Mouse (Mus musculus) adrenal gland, postnatal 36 days (tissue): ENCODE data around the gene Txnl4b. TPM values are rescaled to one million over a fixed set of nuclear protein-coding genes. Genes with fewer than 3 reads are reported as not detected.

ENCODE experiments used
- DNase-seq, 2 experiments: peaks; one replicate each; pipeline ENCODE4 v3.0.0; 2021; ENCODE audit warnings: mixed read lengths in 1 of 2
- total RNA-seq, 2 experiments: library from RNA; stranded (reverse); gene quantifications; 2 replicates each; pipeline ENCODE4 v1.2.3; 2021

Txnl4b gene
- total RNA-seq, 2 experiments from 2014 or later = 9.4 to 11.0 TPM

DNA sequence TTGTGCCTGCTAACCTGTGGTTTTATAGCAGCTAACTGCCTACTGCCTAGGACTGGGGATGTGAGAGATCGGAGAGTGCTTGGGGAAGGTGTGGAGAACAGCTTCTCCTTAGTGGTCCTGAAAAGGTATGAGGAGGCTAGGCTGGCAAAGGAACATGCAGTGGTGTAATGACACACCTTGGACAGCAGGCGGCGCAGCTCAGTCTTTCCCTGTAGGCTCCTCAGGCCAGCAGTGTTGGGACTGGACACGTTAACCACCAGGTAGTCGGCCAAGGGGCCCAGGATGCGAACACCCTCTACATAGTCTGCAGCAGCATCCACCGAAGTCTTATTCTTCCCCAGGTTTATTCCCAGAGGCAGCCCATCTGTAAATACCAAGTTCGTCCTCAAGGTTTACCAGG is 30.2 kb downstream of the Txnl4b start:
- DNase-seq = peak; percentile 48 to 67

DNA sequence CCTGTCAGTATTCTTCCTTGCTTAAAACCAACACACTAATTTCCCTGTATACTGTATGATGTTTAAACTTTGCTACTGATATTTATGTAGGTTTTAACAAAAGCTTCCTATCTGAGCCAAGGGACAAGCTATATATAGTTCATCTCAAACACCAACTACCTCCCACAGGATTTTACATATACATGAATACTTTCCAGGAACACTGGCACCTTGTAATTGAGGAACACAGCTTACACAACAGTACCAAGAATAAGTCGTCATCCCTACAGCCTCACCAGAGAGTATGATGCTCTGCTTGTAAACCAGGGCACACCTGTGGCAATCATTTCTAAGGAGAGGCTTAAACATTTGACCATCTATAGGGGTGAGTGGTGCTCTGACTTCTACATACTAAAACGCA is 41.0 kb downstream of the Txnl4b start:
- no peak for DNase-seq

DNA sequence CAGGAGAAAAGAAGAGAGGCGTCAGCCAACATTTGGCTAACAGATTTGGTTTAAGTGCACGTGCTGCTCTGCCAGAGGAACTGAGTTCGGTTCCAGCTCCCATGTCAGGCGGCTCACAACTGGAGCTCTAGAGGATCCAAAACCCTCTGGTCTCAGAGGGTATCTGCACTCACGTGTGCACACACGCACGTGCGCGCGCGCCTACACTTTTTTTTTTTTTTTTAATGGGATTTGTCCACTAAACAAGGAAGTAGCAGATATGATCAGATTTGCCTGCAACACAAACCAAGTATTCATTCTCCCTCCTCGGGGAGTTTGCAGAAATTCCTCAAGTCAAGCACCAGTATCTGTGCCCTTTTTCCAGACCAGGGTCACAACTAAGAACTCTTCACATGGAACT is 42.0 kb downstream of the Txnl4b start:
- DNase-seq = no peak

DNA sequence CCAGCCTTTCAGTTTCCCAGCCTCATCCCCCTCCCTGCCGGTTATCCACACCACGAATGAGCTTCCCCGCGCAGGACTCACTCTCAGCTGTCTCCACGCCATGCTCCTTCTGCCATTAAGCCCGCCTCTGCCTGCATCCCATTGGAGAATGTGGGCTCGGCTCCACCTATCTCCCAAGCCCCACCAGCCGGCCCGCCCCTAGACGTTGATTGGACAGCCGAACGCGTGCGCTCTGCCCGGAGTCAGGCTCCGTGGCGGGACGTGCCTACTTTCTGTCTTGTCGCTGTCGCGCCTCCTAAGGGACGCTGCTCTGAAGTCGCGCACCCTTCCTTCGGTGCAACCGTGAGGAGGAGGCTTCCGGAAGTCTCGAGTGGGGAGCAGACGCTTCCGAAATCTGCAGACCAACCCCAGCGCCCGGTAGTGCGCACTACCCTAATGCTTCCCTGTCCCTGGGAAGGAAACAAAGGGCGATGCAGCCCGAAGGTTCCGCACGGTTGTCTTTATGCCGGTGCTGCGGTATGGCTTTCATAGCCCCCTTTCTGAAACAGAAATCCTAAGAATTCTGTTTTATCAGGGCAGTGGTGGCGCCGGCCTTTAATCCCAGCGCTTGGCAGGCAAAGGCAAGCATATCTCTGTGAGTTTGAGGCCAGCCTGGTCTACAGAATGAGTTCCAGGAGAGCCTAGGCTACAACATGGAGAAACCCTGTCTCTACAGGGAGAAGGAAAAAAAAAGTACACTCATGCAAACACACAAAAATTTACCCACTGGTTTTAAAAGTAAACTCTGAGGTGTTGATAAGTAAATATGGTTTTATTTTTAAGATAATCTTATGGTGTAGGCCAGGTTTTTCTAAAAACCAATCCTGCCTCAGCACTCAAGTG is 42.8 kb downstream of the Txnl4b start, which contains the start of gene Dhodh:
Dhodh (minus strand) TSS at position 403 of the 882 bp plus-strand sequence.
- DNase-seq = peak; percentile 97

DNA sequence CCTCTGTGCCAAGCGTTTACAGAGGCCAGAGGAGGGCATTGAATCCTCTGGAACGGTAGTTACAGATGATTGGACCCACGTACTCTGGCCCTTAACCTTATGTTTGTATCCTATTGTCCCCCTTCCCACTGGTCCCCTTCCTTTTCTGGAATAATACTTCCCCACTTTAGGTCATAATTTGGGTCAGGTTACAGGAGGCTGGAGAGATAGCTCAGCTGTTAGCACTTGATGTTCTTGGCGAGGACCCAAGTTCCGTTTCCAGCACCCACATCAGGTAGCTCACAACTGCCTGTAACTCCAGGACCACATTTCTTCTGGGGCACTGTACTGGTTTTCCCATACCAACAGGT is 43.4 kb downstream of the Txnl4b start:
- DNase-seq = peak in 1 of 2 experiments; percentile 31

DNA sequence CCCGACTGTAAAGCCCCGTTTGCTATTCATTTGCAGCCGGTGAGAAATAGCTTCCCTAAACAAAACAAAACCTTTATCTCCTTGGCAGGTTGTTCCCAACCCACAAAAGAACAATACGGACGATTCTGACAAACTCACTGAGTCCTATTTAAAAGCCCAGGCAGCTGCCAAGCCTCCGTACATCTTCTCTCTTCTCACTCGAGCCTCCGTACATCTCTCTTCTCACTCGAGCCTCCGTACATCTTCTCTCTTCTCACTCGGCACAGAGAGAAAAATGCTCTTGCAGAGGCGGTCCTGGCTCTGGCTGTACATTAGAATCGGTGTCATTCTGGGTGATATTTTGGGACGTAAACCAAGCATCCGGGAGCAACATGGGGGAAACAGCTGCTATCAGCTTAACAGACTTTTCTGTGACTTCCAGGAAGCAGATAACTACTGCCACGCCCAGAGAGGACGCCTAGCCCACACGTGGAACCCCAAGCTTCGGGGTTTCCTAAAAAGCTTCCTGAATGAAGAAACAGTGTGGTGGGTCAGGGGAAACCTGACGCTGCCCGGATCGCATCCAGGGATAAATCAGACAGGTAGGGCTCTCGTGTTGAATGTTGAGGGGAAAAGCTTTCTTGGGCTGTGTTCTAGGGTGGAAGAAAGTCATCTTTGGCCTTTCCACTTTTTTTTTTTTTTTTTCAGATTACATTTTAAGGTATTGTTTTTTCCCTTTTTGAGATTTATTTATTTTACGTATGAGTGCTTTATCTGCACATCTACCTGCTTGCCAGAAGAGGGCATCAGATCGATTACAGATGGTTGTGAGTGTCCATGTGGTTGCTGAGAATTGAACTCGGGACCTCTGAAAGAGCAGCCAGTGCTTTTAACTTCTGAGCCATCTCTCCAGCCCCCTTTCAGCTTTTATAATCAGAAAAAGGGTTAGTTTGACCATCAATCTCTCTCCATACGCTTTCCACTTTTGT is 48.8 kb downstream of the Txnl4b start, which contains the start of gene Pkd1l3:
Pkd1l3 (plus strand) TSS at position 275 of the 968 bp plus-strand sequence.
- no peak for DNase-seq

DNA sequence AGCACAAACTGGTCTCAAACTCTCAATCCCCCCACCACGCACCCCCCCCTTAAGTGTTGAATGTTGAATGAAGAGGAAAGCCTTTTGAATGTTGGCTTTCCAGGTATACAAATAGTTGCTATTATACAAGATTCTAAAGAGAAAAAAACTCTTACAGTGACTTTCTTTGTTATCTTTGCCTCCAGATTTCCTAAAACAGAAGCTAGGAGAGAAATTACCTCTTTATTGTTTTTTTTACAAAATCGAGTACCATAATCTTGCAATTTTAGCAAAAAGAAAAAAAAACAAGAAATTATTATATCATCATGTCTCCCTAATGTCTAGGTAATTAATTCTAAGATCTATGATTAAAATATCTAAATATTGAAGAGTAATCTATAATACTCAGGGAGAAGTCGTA is 49.9 kb downstream of the Txnl4b start:
- no peak for DNase-seq

Other genes starting within 250 kb of the Txnl4b start
- not detected for gene Pmfbp1, start 71.9 kb upstream of the Txnl4b start, total RNA-seq
- 10 to 100 TPM; 22.7 to 24.8 TPM for gene Dhx38, start within 50 bp of the Txnl4b start, total RNA-seq
- 100 to 1,000 TPM in 1 of 2 experiments, 10 to 100 TPM in 1; 71.7 to 252 TPM for gene Hp, start 13.3 kb downstream of the Txnl4b start, total RNA-seq
- 10 to 100 TPM; 20.3 to 25.7 TPM for gene Dhodh, start 42.8 kb downstream of the Txnl4b start, total RNA-seq
- under 1 TPM; 0.23 to 0.33 TPM for gene Pkd1l3, start 48.6 kb downstream of the Txnl4b start, total RNA-seq
- 10 to 100 TPM; 85.7 to 89.3 TPM for gene Ist1, start 127.4 kb downstream of the Txnl4b start, total RNA-seq
- 10 to 100 TPM in 1 of 2 experiments, 1 to 10 TPM in 1; 9.9 to 10.9 TPM for gene Zfp821, start 139.7 kb downstream of the Txnl4b start, total RNA-seq
- 10 to 100 TPM; 39.2 to 50.2 TPM for gene Atxn1l, start 171.8 kb downstream of the Txnl4b start, total RNA-seq
- 10 to 100 TPM; 86.6 to 96.0 TPM for gene Ap1g1, start 212.7 kb downstream of the Txnl4b start, total RNA-seq